Mouse (Mus musculus): ENCODE data around the gene Hlcs. TPM values are rescaled to one million over a fixed set of nuclear protein-coding genes. Genes with fewer than 3 reads are reported as not detected.

The Hlcs gene
- total and polyA plus RNA-seq, 3 experiments: 2.1 to 15.5 (median 3.1) TPM

GRCm38 (mm10) chr16:94328881-94329867 lies 15.8 kb upstream of the Hlcs start:
- H3K36me3 ChIP-seq (replicated peaks): no peaks in the 10 kb centered on the region
- DNase-seq (ENCODE audit: low spot score) (no peak), ATAC-seq (ENCODE audit: extremely low read depth, insufficient number of reproducible peaks, low FRiP score, poor library complexity, severe bottlenecking) (no peak)
- H3K27me3 ChIP-seq (ENCODE audit: insufficient read depth, low read length): peaks cover 5% of the 10 kb centered on the region
- H3K9me3 ChIP-seq (replicated peaks): peaks cover 9% of the 10 kb centered on the region
- no peak overlapping the region for H3K4me3 ChIP-seq (ENCODE audit: low read depth, low read length)
- no peak for TF ChIP-seq GATA2 (IDR thresholded peaks at IDR 0.05; ENCODE audit: borderline replicate concordance, low read depth, low read length)
- TF ChIP-seq CTCF (IDR thresholded peaks at IDR 0.05; ENCODE audit: low read depth, low read length): no peak
- TF ChIP-seq POLR2AphosphoS5 (IDR thresholded peaks at IDR 0.05; ENCODE audit: insufficient replicate concordance, low read depth, low read length): no peak
- no peak for TF ChIP-seq GATA1 (IDR thresholded peaks at IDR 0.05; ENCODE audit: borderline replicate concordance, low read length)
- TF ChIP-seq TAL1 (conservative IDR thresholded peaks at IDR 0.05; ENCODE audit: low read depth, low read length): no peak
- H3K4me1 ChIP-seq (ENCODE audit: insufficient read depth, low read depth, low read length): peaks cover 63% of the 10 kb centered on the region

GRCm38 (mm10) chr16:94327781-94328711 lies 14.7 kb upstream of the Hlcs start, which contains the start of gene Ripply3:
Ripply3 (plus strand) TSS chr16:94328420.
- ATAC-seq (ENCODE audit: extremely low read depth, insufficient number of reproducible peaks, low FRiP score, poor library complexity, severe bottlenecking) (no peak), DNase-seq (ENCODE audit: low spot score) (no peak)
- peaks cover 63% of the 10 kb centered on the region for H3K4me1 ChIP-seq (ENCODE audit: insufficient read depth, low read depth, low read length)
- H3K36me3 ChIP-seq (replicated peaks): no peaks in the 10 kb centered on the region
- no peak within 1 kb of the TSS; the same call in 1 of the 2 replicates for H3K4me3 ChIP-seq (ENCODE audit: low read depth, low read length)
- TF ChIP-seq CTCF (IDR thresholded peaks at IDR 0.05; ENCODE audit: low read depth, low read length) (no peak), TAL1 (conservative IDR thresholded peaks at IDR 0.05; ENCODE audit: low read depth, low read length) (no peak), GATA2 (IDR thresholded peaks at IDR 0.05; ENCODE audit: borderline replicate concordance, low read depth, low read length) (no peak), GATA1 (IDR thresholded peaks at IDR 0.05; ENCODE audit: borderline replicate concordance, low read length) (no peak), POLR2AphosphoS5 (IDR thresholded peaks at IDR 0.05; ENCODE audit: insufficient replicate concordance, low read depth, low read length) (no peak)
- no peaks in the 10 kb centered on the region for H3K27me3 ChIP-seq (ENCODE audit: insufficient read depth, low read length)
- peaks cover 9% of the 10 kb centered on the region for H3K9me3 ChIP-seq (replicated peaks)

GRCm38 (mm10) chr16:94326008-94326407 lies 12.6 kb upstream of the Hlcs start:
- H3K4me3 ChIP-seq (ENCODE audit: low read depth, low read length): no peak overlapping the region

GRCm38 (mm10) chr16:94323681-94324080 lies 10.3 kb upstream of the Hlcs start:
- Histone ChIP-seq H3K4me1 (ENCODE audit: insufficient read depth, low read depth, low read length) (peaks cover 44% of the 10 kb centered on the region), H3K4me3 (ENCODE audit: low read depth, low read length) (no peak overlapping the region), H3K9me3 (replicated peaks) (peaks cover 9% of the 10 kb centered on the region), H3K36me3 (replicated peaks) (no peaks in the 10 kb centered on the region), H3K27me3 (ENCODE audit: insufficient read depth, low read length) (peaks cover 3% of the 10 kb centered on the region; the same call in 1 of the 2 replicates)
- TF ChIP-seq POLR2AphosphoS5 (IDR thresholded peaks at IDR 0.05; ENCODE audit: insufficient replicate concordance, low read depth, low read length) (no peak), GATA1 (IDR thresholded peaks at IDR 0.05; ENCODE audit: borderline replicate concordance, low read length) (no peak), GATA2 (IDR thresholded peaks at IDR 0.05; ENCODE audit: borderline replicate concordance, low read depth, low read length) (no peak), CTCF (IDR thresholded peaks at IDR 0.05; ENCODE audit: low read depth, low read length) (no peak), TAL1 (conservative IDR thresholded peaks at IDR 0.05; ENCODE audit: low read depth, low read length) (no peak)
- ATAC-seq (ENCODE audit: extremely low read depth, insufficient number of reproducible peaks, low FRiP score, poor library complexity, severe bottlenecking): no peak
- DNase-seq (ENCODE audit: low spot score): no peak

More at GRCm38 (mm10) chr16:94326008-94326407, 12.6 kb upstream of the Hlcs start:
- ATAC-seq (ENCODE audit: extremely low read depth, insufficient number of reproducible peaks, low FRiP score, poor library complexity, severe bottlenecking) (no peak), DNase-seq (ENCODE audit: low spot score) (no peak)
- Histone ChIP-seq H3K27me3 (ENCODE audit: insufficient read depth, low read length) (peaks cover 3% of the 10 kb centered on the region; the same call in 1 of the 2 replicates), H3K9me3 (replicated peaks) (peaks cover 9% of the 10 kb centered on the region), H3K36me3 (replicated peaks) (no peaks in the 10 kb centered on the region), H3K4me1 (ENCODE audit: insufficient read depth, low read depth, low read length) (peaks cover 51% of the 10 kb centered on the region)
- TF ChIP-seq GATA1 (IDR thresholded peaks at IDR 0.05; ENCODE audit: borderline replicate concordance, low read length) (no peak), GATA2 (IDR thresholded peaks at IDR 0.05; ENCODE audit: borderline replicate concordance, low read depth, low read length) (no peak), CTCF (IDR thresholded peaks at IDR 0.05; ENCODE audit: low read depth, low read length) (no peak), TAL1 (conservative IDR thresholded peaks at IDR 0.05; ENCODE audit: low read depth, low read length) (no peak; the same call in 1 of the 2 replicates), POLR2AphosphoS5 (IDR thresholded peaks at IDR 0.05; ENCODE audit: insufficient replicate concordance, low read depth, low read length) (no peak)

GRCm38 (mm10) chr16:94320223-94320622 lies 6.9 kb upstream of the Hlcs start:
- no peak overlapping the region for H3K4me3 ChIP-seq (ENCODE audit: low read depth, low read length)
- peaks cover 24% of the 10 kb centered on the region for H3K4me1 ChIP-seq (ENCODE audit: insufficient read depth, low read depth, low read length)
- no peaks in the 10 kb centered on the region for H3K9me3 ChIP-seq (replicated peaks)
- H3K27me3 ChIP-seq (ENCODE audit: insufficient read depth, low read length): peaks cover 3% of the 10 kb centered on the region; the same call in 1 of the 2 replicates
- DNase-seq (ENCODE audit: low spot score): no peak
- H3K36me3 ChIP-seq (replicated peaks): no peaks in the 10 kb centered on the region
- TF ChIP-seq TAL1 (conservative IDR thresholded peaks at IDR 0.05; ENCODE audit: low read depth, low read length) (no peak), CTCF (IDR thresholded peaks at IDR 0.05; ENCODE audit: low read depth, low read length) (no peak)
- ATAC-seq (ENCODE audit: extremely low read depth, insufficient number of reproducible peaks, low FRiP score, poor library complexity, severe bottlenecking): no peak

All from G1E (cell line).